In the genomic region with DNA sequence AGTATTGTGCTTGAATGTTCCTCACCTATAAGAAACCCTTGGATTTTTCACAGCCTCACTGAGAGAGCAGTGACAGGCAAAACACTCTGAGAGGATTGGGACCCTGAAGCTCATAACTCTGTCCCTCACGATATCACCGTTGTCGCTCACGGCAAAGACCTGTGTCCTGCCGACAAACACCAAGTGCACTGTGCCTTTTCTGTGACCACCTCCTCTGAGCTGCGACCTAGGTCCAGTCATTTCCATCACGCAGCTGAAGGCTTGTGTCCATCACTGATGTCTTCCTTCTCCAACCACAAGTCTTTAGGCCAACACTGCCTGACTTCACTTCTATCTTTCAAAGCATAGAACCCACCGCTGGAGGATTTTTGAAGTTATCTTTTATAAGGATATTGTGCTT, we compare ENCODE assay signal across 33 mouse cellular contexts.
"Had no signal": no experiment of that assay in that cellular context is flagged by ENCODE, and none has a peak within 500 bp of the region (broad histone marks: within the 10 kb centered on the region; RNA-seq: fewer than 3 reads in every experiment).

No protein-coding gene starts in this region.

- H3K9me3 ChIP-seq: heart, embryonic 12.5 days; heart, embryonic 13.5 days; heart, embryonic 15.5 days; hindbrain, embryonic 10.5 days; hindbrain, embryonic 12.5 days; hindbrain, embryonic 13.5 days; hindbrain, embryonic 15.5 days; intestine, embryonic 15.5 days; kidney, embryonic 15.5 days had no signal

- H3K9ac ChIP-seq: heart, embryonic 12.5 days; heart, embryonic 13.5 days; heart, embryonic 15.5 days; hindbrain, embryonic 12.5 days; hindbrain, embryonic 13.5 days; hindbrain, embryonic 14.5 days; hindbrain, embryonic 15.5 days; intestine, embryonic 15.5 days; kidney, embryonic 15.5 days had no signal

- H3K27me3 ChIP-seq: heart, embryonic 12.5 days; heart, embryonic 15.5 days; hindbrain, embryonic 12.5 days; hindbrain, embryonic 15.5 days; intestine, embryonic 15.5 days had no signal

- H3K27ac ChIP-seq: heart, embryonic 13.5 days; heart, embryonic 15.5 days; hindbrain, embryonic 10.5 days; hindbrain, embryonic 12.5 days; hindbrain, embryonic 13.5 days; hindbrain, embryonic 14.5 days; hindbrain, embryonic 15.5 days; hindbrain, postnatal 0 days; intestine, embryonic 15.5 days; kidney, embryonic 15.5 days; kidney, postnatal 0 days; layer of hippocampus, adult 2 months had no signal

- DNase-seq: heart, postnatal 10 days; heart, postnatal 14 days; heart, postnatal 36 days; heart, postnatal 4 days; kidney, adult 11 months; kidney, adult 18-20 months; kidney, adult 2 months; kidney, adult 8-10 months; kidney, adult 9 months; kidney, postnatal 10 days; kidney, postnatal 14 days; kidney, postnatal 25 days; kidney, postnatal 36 days; kidney, postnatal 4 days; layer of hippocampus, adult 9-11 months; layer of hippocampus, postnatal 36 days had no signal

- H3K36me3 ChIP-seq: heart, embryonic 12.5 days; heart, embryonic 13.5 days; heart, embryonic 15.5 days; hindbrain, embryonic 10.5 days; hindbrain, embryonic 12.5 days; hindbrain, embryonic 13.5 days; hindbrain, embryonic 15.5 days; intestine, embryonic 15.5 days; kidney, embryonic 15.5 days had no signal

- H3K4me1 ChIP-seq: heart, embryonic 12.5 days; heart, embryonic 13.5 days; heart, embryonic 15.5 days; intestine, embryonic 15.5 days; kidney, embryonic 15.5 days had no signal

- H3K4me3 ChIP-seq: heart, embryonic 12.5 days; heart, embryonic 13.5 days; heart, embryonic 15.5 days; hindbrain, embryonic 10.5 days; hindbrain, embryonic 12.5 days; hindbrain, embryonic 13.5 days; hindbrain, embryonic 15.5 days; intestine, embryonic 15.5 days; kidney, embryonic 15.5 days; layer of hippocampus, adult 2 months had no signal

- ATAC-seq: hindbrain, embryonic 16.5 days; hindbrain, postnatal 0 days; inflammation-experienced regulatory T-cells, adult 6 months; intestine, embryonic 15.5 days; intestine, embryonic 16.5 days; intestine, postnatal 0 days had no signal
